Mouse (Mus musculus) liver, adult (tissue): Measurements from ENCODE around the gene Aste1.

Experiments used
- GATA4 ChIP-seq: IDR thresholded peaks from 2 replicates; pipeline ENCODE4 v1.6.1; 2014; ENCODE audit warnings: mild to moderate bottlenecking, low read length; ENCODE audit not compliant: insufficient replicate concordance

Aste1 gene

DNA sequence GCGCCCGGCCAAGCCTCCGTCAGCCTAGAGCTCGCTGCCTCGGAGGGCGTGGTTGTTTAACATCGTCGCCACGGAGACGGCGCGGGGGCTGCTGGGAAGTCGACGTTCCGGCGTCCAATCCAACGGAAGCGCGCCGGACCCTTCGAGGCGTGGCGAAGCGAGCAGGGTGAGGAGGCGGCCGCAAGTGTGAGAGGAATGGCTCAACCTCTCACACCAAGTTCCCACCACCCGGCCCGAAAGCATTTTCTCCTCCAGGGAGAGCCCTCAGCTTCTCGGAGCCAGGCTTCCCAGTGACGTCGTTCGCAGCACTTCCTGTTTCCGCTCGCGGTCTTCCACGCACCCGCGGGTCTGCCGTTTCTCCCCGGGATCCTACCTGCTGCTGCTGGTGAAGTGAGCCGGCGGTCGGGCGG, at the start of gene Aste1, which contains the start of gene Nek11:
Gene Aste1, plus strand, starts transcription at position 175 of the 410 bp plus-strand sequence.
Gene Nek11, minus strand, starts transcription at position 307 of the 410 bp plus-strand sequence.
- TF ChIP-seq GATA4, result no peak

GRCm38 (mm10) chr9:105348242-105349031, 46.8 kb upstream of the Aste1 start:
- TF ChIP-seq GATA4, result no peak

DNA sequence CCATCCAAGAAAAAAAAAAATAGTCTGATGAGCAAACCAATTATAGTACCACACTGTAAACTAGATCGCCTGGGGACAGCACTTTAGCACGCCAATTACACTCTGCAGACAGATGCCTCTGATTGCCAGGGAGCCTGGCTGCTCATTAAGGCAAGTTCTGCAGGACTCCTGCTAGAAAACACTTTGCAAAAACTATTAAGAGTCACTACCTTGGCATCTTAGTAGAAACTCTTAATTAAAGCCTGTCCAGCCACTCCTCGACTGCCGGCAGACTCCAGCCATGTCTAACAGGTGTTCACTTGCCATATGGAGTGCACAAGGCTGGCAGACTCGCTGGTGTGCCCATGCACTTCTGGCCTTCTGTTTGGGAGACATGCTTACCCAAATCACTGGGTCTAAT, 46.2 kb upstream of the Aste1 start:
- TF ChIP-seq GATA4, result no peak

DNA sequence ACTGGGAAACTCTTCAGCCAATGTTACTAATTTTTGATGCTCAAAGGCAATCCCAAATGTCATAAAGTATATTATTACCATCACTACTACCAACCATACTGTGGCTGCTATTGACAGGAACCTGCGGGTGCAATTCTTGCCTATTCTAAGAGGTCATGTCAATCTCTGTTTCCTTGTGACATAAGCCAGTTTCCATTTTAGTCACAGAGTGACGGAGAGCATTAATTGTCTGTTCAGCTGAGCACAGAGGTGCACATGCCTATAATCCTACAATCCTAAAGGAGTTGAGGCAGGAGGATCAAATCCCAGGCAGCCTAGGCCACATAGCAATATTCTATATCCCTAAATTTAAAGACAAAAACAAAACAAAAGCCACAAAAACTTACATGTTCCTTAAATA, 33.0 kb upstream of the Aste1 start:
- no peak for TF ChIP-seq GATA4

- no peak for TF ChIP-seq GATA4
These were observed 31.5 kb upstream of the Aste1 start for GRCm38 (mm10) chr9:105363520-105364231.

DNA sequence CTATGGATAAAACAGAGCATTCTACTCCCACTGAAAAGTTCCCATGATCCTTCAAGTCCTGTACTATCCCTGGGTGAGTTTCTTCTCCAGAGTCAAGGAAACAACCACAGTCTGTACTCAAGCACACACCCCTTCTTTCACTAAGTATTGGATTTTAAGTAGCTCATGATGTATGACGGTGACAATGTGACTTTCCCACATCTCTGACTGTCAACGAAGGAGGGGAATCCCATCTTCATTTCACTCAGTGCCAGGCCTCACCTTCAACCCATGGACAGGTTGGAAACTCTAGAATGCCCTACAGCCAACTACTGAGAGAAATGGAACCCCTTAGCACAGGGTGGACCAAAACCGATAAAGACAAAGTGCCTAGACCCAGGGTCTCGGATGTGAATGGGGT, 29.0 kb upstream of the Aste1 start:
- no peak for TF ChIP-seq GATA4

DNA sequence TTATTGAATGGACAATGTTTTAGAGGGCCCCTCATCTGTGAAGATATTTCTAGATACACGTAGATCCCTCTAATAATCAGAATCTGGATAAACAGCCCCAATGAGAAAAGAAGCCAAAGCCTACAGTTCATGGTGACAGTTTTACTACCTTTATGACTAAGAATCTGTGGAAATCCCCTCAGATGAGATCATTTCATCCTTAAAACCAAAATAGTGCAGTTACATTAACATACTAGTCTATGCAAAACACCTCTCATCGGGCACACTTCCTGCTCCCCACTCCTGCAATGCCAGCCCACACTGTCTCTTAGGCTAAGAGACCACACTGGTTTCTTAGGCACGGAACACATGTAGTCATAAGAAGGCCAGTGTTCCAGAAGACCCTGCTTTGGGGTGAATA, 26.6 kb upstream of the Aste1 start:
- no peak for TF ChIP-seq GATA4

GRCm38 (mm10) chr9:105374361-105374760, 20.8 kb upstream of the Aste1 start:
- no peak for TF ChIP-seq GATA4

- no peak for TF ChIP-seq GATA4
These were observed 18.8 kb upstream of the Aste1 start for GRCm38 (mm10) chr9:105376411-105376810.

DNA sequence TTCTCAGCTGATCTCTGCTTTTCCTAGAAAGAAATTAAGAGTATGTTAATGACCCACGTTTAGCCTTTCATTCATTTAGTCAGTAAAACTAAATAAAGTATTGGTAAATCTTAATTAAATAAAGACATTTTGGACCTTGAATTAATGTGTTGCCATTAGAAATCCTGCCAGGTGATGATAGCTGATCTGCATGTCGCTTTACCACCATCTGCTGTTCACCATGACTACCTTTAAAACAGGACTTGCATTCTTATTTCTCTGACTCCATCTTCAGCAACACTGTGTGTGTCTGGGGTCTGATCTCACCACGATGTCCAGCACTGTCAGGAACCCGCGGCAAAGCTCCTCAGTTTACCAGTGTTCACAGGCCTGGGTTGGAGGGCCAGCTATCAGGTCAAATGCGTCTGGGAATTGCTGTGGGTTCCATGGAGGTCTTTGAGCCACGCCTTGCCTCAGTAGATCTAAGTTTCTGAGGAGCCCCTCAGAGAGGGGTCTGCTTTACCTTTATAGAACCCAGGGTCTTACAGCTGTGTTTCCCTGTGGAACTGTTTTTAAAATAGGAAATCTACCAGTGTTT, 18.1 kb upstream of the Aste1 start:
- TF ChIP-seq GATA4, result no peak

GRCm38 (mm10) chr9:105377622-105378021, 17.6 kb upstream of the Aste1 start:
- no peak for TF ChIP-seq GATA4

DNA sequence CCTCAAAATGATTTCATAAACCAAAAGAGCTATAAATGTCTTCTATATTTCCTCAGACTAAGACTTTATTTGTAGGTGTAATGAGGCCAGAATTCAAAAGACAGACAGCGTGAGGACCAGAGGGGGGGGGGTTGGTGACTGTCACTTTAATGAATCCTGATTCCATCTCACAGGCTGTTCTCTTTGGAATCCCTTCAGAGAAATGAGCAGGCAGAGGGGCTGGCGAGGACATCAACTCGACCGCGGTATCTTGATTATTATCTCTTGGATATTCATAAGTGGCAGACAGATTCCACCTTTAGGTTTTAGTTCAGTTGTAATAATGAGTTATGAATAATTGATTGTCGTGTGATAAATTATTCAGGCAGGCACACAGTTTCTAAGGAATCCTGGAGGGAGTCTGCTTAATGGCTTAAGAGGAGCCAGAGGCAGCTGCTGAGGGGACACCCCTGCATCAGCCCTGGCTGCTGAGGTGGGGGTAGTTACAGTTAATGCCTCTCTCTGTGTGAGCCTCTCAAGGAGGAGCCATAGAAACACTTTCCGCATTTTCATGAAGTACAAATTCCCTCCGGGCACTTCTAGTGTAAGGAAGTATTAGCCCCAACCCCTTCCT, 15.6 kb upstream of the Aste1 start:
- TF ChIP-seq GATA4, result no peak

DNA sequence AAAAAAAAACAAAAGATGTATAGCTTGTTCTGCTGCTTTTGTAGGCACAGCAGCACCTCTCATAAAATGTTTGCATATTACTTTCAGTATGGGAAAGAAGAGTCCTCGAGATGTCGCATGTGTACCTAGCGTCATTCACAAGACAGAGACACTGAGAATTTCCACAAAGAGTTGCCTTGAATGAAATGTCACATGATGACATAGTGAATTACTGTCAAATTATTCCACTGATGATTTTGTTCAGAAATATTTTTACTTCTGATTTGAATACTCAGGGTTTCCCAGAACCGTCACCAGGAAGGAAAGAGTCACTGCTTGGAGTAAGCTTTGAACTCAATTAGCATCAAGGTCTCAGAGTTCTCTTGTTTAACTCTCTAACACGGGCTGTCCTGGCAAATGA, 7.8 kb upstream of the Aste1 start:
- no peak for TF ChIP-seq GATA4

DNA sequence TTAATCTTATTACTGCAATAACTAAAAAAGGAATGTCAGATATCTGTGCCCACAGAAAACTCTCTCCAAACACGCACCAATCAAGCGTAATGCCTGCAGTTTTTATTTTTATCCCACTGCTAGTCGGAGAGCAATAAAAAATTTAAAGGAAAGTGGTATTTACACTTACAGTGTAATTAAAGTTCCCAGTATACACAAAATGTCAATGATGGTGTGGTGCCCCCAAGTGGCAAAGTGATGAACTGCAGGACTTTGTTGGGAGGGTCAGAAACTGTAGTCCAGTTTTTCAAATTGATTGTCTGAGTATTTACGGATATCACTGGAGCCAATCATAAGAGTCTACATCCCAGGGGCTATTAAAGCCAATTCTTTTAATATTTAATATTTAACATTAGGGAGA, 5.9 kb upstream of the Aste1 start:
- TF ChIP-seq GATA4, result no peak

DNA sequence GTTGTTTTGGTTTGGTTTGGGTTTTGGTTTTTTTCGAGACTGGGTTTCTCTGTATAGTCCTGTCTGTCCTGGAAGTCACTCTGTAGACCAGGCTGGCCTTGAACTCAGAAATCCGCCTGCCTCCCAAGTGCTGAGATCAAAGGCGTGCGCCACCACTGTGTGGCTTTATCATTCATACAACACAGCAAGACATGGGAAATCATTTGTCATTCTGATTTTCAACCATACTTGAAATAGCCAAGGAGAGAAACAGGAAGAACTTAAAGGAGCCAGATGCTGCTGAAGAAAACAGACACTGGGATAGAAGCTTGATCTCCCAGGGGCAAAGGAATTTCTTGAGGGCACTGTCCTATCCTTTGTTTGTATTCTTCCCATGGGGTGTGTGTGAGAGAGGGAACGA, 4.6 kb upstream of the Aste1 start:
- no peak for TF ChIP-seq GATA4

GRCm38 (mm10) chr9:105394720-105395119, 472 bp upstream of the Aste1 start:
- TF ChIP-seq GATA4, result no peak
